Mouse (Mus musculus) bone marrow macrophage, adult 2 months (primary cell): ENCODE data around the gene Sgo2b. TPM values are rescaled to one million over a fixed set of nuclear protein-coding genes. Genes with fewer than 3 reads are reported as not detected.

ENCODE experiments used
- H3K27ac ChIP-seq: 2 replicates; pipeline ENCODE4 v1.5.1; 2012; ENCODE audit warnings: low read depth, low read length; ENCODE audit not compliant: insufficient read depth
- H3K4me1 ChIP-seq: 2 replicates; pipeline ENCODE4 v1.6.1; 2012; ENCODE audit warnings: low read length; ENCODE audit not compliant: control insufficient read depth, insufficient read depth
- H3K4me3 ChIP-seq: 2 replicates; pipeline ENCODE4 v1.5.1; 2012; ENCODE audit warnings: mild to moderate bottlenecking, low read length, moderate library complexity; ENCODE audit not compliant: insufficient read depth
- CTCF ChIP-seq: IDR thresholded peaks from 2 replicates; pipeline ENCODE4 v1.5.1; 2012; ENCODE audit warnings: low read depth, mild to moderate bottlenecking, low read length, moderate library complexity
- POLR2A ChIP-seq: IDR thresholded peaks from 2 replicates; pipeline ENCODE4 v1.6.1; 2012; ENCODE audit warnings: mild to moderate bottlenecking, low read depth, low read length, borderline replicate concordance
- polyA plus RNA-seq: library from polyadenylated mRNA; stranded (reverse); fragments of >200 nt; gene quantifications from 2 replicates; pipeline ENCODE4 v1.2.4, GENCODE M21; 2012; ENCODE audit not compliant: missing spikeins, insufficient read depth, insufficient read length

Sgo2b gene
- polyA plus RNA-seq, 1 experiment: not detected

DNA sequence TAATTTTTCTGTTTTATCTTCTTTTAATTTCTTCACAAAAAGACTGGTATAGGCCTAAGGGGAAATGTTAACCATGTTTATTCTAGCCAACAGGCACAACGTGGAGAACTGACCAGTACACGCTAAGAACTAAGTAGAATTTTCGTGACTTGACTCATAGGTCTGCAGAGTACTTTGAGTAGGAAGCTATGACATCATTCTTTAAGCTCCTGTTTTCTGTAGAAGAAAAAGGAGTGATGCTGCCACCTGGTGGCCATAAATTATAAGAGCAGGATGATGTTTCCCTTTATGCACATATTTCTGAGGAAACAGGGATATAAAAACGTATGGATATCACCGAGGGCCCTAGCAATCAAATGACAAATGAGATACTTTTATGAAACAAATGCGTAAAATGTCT, 74.7 kb downstream of the Sgo2b start:
- Histone ChIP-seq H3K4me3 (no peak overlapping the region), H3K4me1 (no peaks in the 10 kb centered on the region), H3K27ac (no peak overlapping the region)
- no peak for TF ChIP-seq CTCF
- TF ChIP-seq POLR2A: no peak

DNA sequence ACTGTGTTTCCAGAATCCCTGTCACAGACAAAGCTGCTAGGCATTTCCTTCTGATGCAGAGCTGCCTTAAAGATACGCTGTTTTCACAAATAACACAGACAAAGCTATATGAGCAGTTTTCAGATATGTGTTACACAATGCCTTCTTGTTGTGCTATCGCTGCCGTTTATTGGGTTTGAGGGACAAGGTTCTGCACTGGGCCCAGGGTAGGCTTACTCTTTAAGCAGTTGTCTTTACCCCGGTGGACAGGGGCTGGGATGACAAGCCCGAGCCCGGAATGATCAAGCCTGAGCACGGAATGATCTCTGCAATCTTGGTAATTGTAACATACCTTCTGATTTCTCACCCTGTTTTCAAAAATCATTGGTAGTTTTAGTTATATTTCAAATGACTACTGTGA, 75.1 kb downstream of the Sgo2b start:
- Histone ChIP-seq H3K4me3 (no peak overlapping the region), H3K27ac (no peak overlapping the region), H3K4me1 (no peaks in the 10 kb centered on the region)
- TF ChIP-seq POLR2A (no peak), CTCF (no peak)
